Mouse (Mus musculus) liver, embryonic 12.5 days (tissue): ENCODE results near the gene Tnip1. TPM values are rescaled to one million over a fixed set of nuclear protein-coding genes. Genes with fewer than 3 reads are reported as not detected.

ENCODE experiments used
- ATAC-seq: fragments of 200-750 bp; cut with Nextera tagmentation; 2 replicates; pipeline ENCODE4 v1.8.0; 2017; ENCODE audit warnings: moderate number of reproducible peaks, mild to moderate bottlenecking, moderate library complexity
- H3K27ac ChIP-seq: fragments of 300-500 bp; sonication (generic); 2 replicates; pipeline ENCODE4 v1.5.1; 2016; ENCODE audit warnings: mild to moderate bottlenecking
- H3K27me3 ChIP-seq: fragments of 300-500 bp; sonication (generic); replicated peaks from 2 replicates; pipeline ENCODE4 v1.6.1; 2016; ENCODE audit warnings: mild to moderate bottlenecking, moderate library complexity
- H3K36me3 ChIP-seq: fragments of 300-500 bp; sonication (generic); 2 replicates; pipeline ENCODE4 v1.6.1; 2016; ENCODE audit warnings: mild to moderate bottlenecking, moderate library complexity
- H3K4me1 ChIP-seq: fragments of 300-500 bp; sonication (generic); 2 replicates; pipeline ENCODE4 v1.6.1; 2016
- H3K4me2 ChIP-seq: fragments of 300-500 bp; sonication (generic); 2 replicates; pipeline ENCODE4 v1.6.1; 2016; ENCODE audit warnings: mild to moderate bottlenecking, moderate library complexity
- H3K4me3 ChIP-seq: fragments of 300-500 bp; sonication (generic); 2 replicates; pipeline ENCODE4 v1.5.1; 2016; ENCODE audit warnings: mild to moderate bottlenecking, moderate library complexity
- H3K9ac ChIP-seq: fragments of 300-500 bp; sonication (generic); 2 replicates; pipeline ENCODE4 v1.6.1; 2016; ENCODE audit warnings: mild to moderate bottlenecking, moderate library complexity
- H3K9me3 ChIP-seq: fragments of 300-500 bp; sonication (generic); replicated peaks from 2 replicates; pipeline ENCODE4 v1.6.1; 2016; ENCODE audit warnings: mild to moderate bottlenecking, moderate library complexity
- WGBS: fragments of 180-500 bp; shearing (Covaris S2); methylation state at CpG from one replicate; pipeline ENCODE4 v1.1.7; 2016; ENCODE audit not compliant: insufficient replicate concordance; 5-methylcytosine and 5-hydroxymethylcytosine counted together
- polyA plus RNA-seq: library from polyadenylated mRNA; unstranded; fragments of >200 nt; fragmentation: Nextera tagmentation; extraction: Ambion mirVana; gene quantifications from 2 replicates; pipeline ENCODE4 v1.2.1, GENCODE M21; 2016

The Tnip1 gene
- 7.4 and 7.6 TPM in 2 replicates for polyA plus RNA-seq

- peaks cover 47% of the 10 kb centered on the region for H3K4me1 ChIP-seq
- no peak within 1 kb of the TSS for H3K9ac ChIP-seq
- no peak for ATAC-seq
- no peak within 1 kb of the TSS for H3K4me2 ChIP-seq
- no peaks in the 10 kb centered on the region for H3K36me3 ChIP-seq
- no peaks in the 10 kb centered on the region for H3K27me3 ChIP-seq
- no peak within 1 kb of the TSS for H3K4me3 ChIP-seq
- no peak within 1 kb of the TSS for H3K27ac ChIP-seq
- no peaks in the 10 kb centered on the region for H3K9me3 ChIP-seq
- 44% methylated on average over 6 of the region's 6 CpGs for WGBS
Observed at GRCm38 (mm10) chr11:54962810-54963209, at the start of gene Tnip1. Tnip1 (minus strand) TSS chr11:54962917.

DNA sequence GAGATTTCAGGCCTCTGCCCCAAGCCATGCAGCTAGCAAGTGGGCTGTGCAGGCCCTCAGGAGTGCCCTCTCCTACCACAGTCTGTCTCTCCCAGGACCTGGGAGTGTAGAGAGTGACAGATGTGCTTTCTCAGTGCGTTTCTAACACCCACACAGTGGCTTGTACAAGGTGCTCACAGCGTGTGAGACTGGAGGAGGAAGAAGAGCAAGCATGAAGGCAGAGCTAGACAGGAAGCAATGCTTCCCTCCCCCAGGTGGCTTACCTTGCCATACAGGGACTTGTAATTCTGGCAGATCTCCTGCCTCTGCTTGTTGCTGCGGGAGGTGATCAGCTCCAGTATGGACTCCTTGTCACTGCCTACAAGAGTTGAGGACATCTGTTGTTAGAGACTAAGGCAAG lies 48.7 kb upstream of the Tnip1 start:
- H3K4me1 ChIP-seq = peaks cover 8% of the 10 kb centered on the region; the same call in 1 of the 2 replicates
- no peak for ATAC-seq
- H3K27me3 ChIP-seq = no peaks in the 10 kb centered on the region
- H3K36me3 ChIP-seq = peaks cover 74% of the 10 kb centered on the region
- H3K27ac ChIP-seq = no peak overlapping the region
- H3K4me3 ChIP-seq = no peak overlapping the region
- no peak overlapping the region for H3K4me2 ChIP-seq
- no peaks in the 10 kb centered on the region for H3K9me3 ChIP-seq
- WGBS = 63% methylated on average over 3 of the region's 3 CpGs
- no peak overlapping the region for H3K9ac ChIP-seq

- no peak for ATAC-seq
- Histone ChIP-seq H3K27ac (no peak overlapping the region), H3K36me3 (peaks cover 64% of the 10 kb centered on the region), H3K27me3 (no peaks in the 10 kb centered on the region), H3K4me1 (no peaks in the 10 kb centered on the region), H3K9ac (no peak overlapping the region), H3K4me3 (no peak overlapping the region), H3K4me2 (no peak overlapping the region), H3K9me3 (no peaks in the 10 kb centered on the region)
- 27% methylated on average over 6 of the region's 6 CpGs for WGBS
Observed at GRCm38 (mm10) chr11:55008230-55008629, 45.5 kb upstream of the Tnip1 start.

DNA sequence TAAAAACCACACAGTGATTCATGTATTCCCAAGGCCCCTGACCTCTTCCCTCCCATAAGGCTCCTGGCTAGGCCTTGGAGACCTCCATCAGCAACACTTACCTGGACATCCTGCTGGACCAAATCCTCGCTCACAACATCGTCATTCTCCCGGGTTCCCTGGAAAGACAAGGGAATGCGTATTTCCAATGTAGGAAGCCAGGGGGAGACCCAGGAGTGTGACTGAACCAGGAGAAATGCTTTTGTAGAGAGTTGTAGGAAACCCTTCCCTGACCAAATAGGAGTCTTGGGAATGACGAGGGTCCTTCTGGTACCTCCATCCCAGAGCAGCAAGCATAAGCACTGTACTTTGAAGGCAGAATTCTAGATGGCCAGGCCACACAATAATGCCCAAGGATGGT lies 43.0 kb upstream of the Tnip1 start:
- no peak overlapping the region for H3K9ac ChIP-seq
- no peak overlapping the region for H3K4me3 ChIP-seq
- H3K36me3 ChIP-seq = peaks cover 61% of the 10 kb centered on the region
- no peak overlapping the region for H3K27ac ChIP-seq
- H3K4me1 ChIP-seq = no peaks in the 10 kb centered on the region
- no peak for ATAC-seq
- H3K4me2 ChIP-seq = no peak overlapping the region
- whole genome bisulfite sequencing = 73% methylated on average over 5 of the region's 5 CpGs
- H3K27me3 ChIP-seq = no peaks in the 10 kb centered on the region
- 0 out of 2 replicates have a peak, but pooled peaks cover 4% of the 10 kb centered on the region for H3K9me3 ChIP-seq

DNA sequence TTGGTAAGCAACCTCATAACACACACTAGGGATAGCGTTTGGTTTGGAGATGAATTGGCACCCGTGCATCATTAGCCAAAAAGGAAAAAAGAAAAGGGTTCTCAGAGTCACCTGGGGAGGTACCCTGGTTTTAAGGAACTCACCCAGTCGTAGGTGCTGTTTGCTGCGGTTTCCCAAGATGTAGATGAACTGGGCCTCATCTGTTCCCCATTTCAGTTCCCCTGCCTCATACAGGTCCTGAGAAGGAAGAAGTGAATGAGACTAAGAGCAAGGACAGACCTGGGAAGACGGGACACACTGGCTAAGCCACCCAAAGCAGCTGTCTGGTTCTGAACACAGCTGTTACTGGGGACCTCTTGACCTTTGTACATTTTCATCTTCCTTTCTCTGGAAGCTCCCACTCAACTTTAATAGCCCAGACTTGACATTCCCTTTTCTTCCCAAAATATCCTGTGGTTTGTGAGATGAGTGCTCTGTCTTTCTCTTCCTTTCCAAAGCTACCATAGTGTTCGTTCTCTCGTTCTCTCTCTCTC lies 42.3 kb upstream of the Tnip1 start:
- Histone ChIP-seq H3K27ac (no peak overlapping the region), H3K9ac (no peak overlapping the region), H3K4me2 (no peak overlapping the region), H3K4me3 (no peak overlapping the region), H3K27me3 (no peaks in the 10 kb centered on the region), H3K36me3 (peaks cover 57% of the 10 kb centered on the region), H3K9me3 (0 out of 2 replicates have a peak, but pooled peaks cover 4% of the 10 kb centered on the region), H3K4me1 (no peaks in the 10 kb centered on the region)
- ATAC-seq = no peak
- 58% methylated on average over 7 of the region's 7 CpGs for WGBS

GRCm38 (mm10) chr11:54998708-54999107 lies 36.0 kb upstream of the Tnip1 start:
- 0 out of 2 replicates have a peak, but pooled peaks cover 4% of the 10 kb centered on the region for H3K9me3 ChIP-seq
- H3K4me3 ChIP-seq = no peak overlapping the region
- H3K36me3 ChIP-seq = peaks cover 54% of the 10 kb centered on the region
- WGBS = 57% methylated on average over 2 of the region's 2 CpGs
- H3K4me2 ChIP-seq = no peak overlapping the region
- H3K4me1 ChIP-seq = no peaks in the 10 kb centered on the region
- no peak overlapping the region for H3K27ac ChIP-seq
- no peaks in the 10 kb centered on the region for H3K27me3 ChIP-seq
- no peak for ATAC-seq
- no peak overlapping the region for H3K9ac ChIP-seq

DNA sequence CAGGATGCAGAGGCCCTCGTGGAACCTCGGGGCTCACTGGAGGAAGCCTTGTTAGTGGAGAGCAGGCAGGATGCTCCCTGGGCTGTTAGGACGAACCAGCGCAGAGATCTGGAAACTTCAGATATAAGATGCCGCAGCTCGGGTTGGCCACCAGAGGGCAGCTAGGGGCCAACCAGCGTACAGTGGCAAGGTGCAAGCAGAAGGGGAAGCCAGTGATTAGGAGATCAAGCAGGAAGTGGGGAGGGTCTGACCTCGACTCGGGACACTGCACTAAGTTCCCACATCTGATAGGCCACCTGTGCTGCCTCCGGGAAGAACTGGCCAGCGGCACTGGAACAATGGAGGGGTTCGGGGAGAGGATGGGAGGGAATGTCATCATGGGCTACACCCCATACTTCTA lies 35.6 kb upstream of the Tnip1 start:
- 2% methylated on average over 11 of the region's 12 CpGs for WGBS
- Histone ChIP-seq H3K9ac (no peak overlapping the region), H3K27me3 (no peaks in the 10 kb centered on the region), H3K4me2 (no peak overlapping the region), H3K9me3 (0 out of 2 replicates have a peak, but pooled peaks cover 4% of the 10 kb centered on the region), H3K27ac (no peak overlapping the region), H3K36me3 (peaks cover 52% of the 10 kb centered on the region), H3K4me1 (no peaks in the 10 kb centered on the region), H3K4me3 (no peak overlapping the region)
- ATAC-seq = 0 out of 2 replicates have a peak, but pooled peaks have one; percentile 27

DNA sequence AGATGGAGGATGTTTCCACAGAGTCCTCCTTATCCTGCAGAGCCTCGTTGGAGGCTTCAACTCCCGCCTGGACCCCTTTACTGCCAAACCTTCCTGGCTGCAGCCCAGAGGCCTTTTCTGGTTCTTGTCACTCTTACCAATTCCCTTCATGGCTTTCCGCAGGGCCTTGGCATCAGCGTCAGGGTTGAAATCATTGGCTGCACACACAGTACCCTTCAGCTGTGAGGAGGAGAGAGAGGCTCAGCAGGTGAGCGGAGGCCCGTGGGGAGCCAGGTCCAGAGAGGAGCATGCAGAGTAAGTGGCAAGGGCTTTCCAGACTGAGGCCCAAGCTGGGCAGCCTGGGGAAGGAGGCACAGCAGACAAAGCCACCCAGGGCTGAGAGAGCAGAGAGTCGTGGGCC lies 33.5 kb upstream of the Tnip1 start:
- H3K27ac ChIP-seq = no peak overlapping the region
- H3K9me3 ChIP-seq = 0 out of 2 replicates have a peak, but pooled peaks cover 4% of the 10 kb centered on the region
- ATAC-seq = no peak
- H3K4me1 ChIP-seq = no peaks in the 10 kb centered on the region
- H3K4me3 ChIP-seq = no peak overlapping the region
- H3K9ac ChIP-seq = no peak overlapping the region
- WGBS = 72% methylated on average over 7 of the region's 7 CpGs
- H3K4me2 ChIP-seq = no peak overlapping the region
- peaks cover 49% of the 10 kb centered on the region for H3K36me3 ChIP-seq
- no peaks in the 10 kb centered on the region for H3K27me3 ChIP-seq

DNA sequence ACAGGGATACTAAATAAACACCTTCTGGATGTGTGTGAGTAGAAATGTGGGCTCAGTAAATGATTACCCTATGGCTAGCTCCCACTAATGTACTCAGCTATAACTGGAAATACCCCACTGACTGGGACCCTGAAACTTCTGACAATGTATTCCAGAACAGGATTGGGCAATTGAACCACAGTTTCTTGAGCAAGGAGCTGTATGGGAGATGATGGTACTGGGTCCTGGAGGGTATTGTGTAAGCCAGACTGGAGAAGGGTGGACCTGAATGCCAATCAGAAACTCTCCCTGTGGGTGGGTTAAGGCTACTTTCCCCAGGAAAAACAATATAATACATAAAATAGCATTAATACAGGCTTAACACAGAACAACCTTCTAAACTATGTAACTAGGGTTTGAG lies 27.2 kb upstream of the Tnip1 start:
- ATAC-seq = no peak
- H3K27me3 ChIP-seq = no peaks in the 10 kb centered on the region
- no peaks in the 10 kb centered on the region for H3K9me3 ChIP-seq
- no peak overlapping the region for H3K4me2 ChIP-seq
- peaks cover 44% of the 10 kb centered on the region for H3K36me3 ChIP-seq
- H3K27ac ChIP-seq = no peak overlapping the region
- H3K4me3 ChIP-seq = no peak overlapping the region
- no peak overlapping the region for H3K9ac ChIP-seq
- H3K4me1 ChIP-seq = no peaks in the 10 kb centered on the region

GRCm38 (mm10) chr11:54988754-54989349 lies 26.1 kb upstream of the Tnip1 start:
- no peak for ATAC-seq
- H3K27ac ChIP-seq = no peak overlapping the region
- no peaks in the 10 kb centered on the region for H3K4me1 ChIP-seq
- no peaks in the 10 kb centered on the region for H3K9me3 ChIP-seq
- H3K27me3 ChIP-seq = no peaks in the 10 kb centered on the region
- WGBS = 70% methylated on average over 8 of the region's 8 CpGs
- no peak overlapping the region for H3K4me3 ChIP-seq
- H3K36me3 ChIP-seq = peaks cover 36% of the 10 kb centered on the region
- no peak overlapping the region for H3K9ac ChIP-seq
- H3K4me2 ChIP-seq = no peak overlapping the region

- no peak overlapping the region for H3K27ac ChIP-seq
Observed at GRCm38 (mm10) chr11:54987974-54988373, 25.3 kb upstream of the Tnip1 start.

GRCm38 (mm10) chr11:54985086-54985485 lies 22.4 kb upstream of the Tnip1 start:
- no peak overlapping the region for H3K27ac ChIP-seq
- 62% methylated on average over 3 of the region's 3 CpGs for WGBS
- no peak for ATAC-seq
- H3K9me3 ChIP-seq = no peaks in the 10 kb centered on the region
- H3K4me2 ChIP-seq = no peak overlapping the region
- no peak overlapping the region for H3K9ac ChIP-seq
- H3K4me1 ChIP-seq = no peaks in the 10 kb centered on the region
- no peaks in the 10 kb centered on the region for H3K27me3 ChIP-seq
- H3K36me3 ChIP-seq = peaks cover 45% of the 10 kb centered on the region
- no peak overlapping the region for H3K4me3 ChIP-seq

More at GRCm38 (mm10) chr11:54987974-54988373, 25.3 kb upstream of the Tnip1 start:
- Histone ChIP-seq H3K4me2 (no peak overlapping the region), H3K4me1 (no peaks in the 10 kb centered on the region), H3K9ac (no peak overlapping the region), H3K36me3 (peaks cover 42% of the 10 kb centered on the region), H3K27me3 (no peaks in the 10 kb centered on the region), H3K9me3 (no peaks in the 10 kb centered on the region), H3K4me3 (no peak overlapping the region)
- ATAC-seq = no peak
- WGBS = 71% methylated on average over 1 of the region's 1 CpGs

DNA sequence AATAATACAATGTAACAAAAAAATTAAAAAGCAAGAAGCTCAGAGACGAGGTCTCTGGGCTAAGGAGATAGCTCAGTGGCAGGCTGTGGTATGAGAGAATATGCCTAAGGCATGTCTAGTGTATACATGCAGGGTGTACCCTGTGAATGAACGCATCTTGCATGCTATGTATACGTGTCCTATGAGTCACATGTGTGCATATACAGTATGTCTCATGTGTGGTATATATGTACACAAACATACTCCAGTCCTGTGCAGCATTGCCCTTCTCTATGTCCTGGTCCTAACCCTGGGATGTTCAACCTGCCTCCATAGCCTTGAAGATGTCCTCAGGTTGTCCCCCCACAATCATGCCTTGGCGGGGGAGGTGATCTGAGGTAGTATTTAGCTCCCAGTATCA lies 21.9 kb upstream of the Tnip1 start:
- WGBS = 47% methylated on average over 4 of the region's 4 CpGs
- Histone ChIP-seq H3K9ac (no peak overlapping the region), H3K4me2 (no peak overlapping the region), H3K9me3 (no peaks in the 10 kb centered on the region), H3K36me3 (peaks cover 45% of the 10 kb centered on the region), H3K4me3 (no peak overlapping the region), H3K27ac (no peak overlapping the region), H3K4me1 (no peaks in the 10 kb centered on the region), H3K27me3 (no peaks in the 10 kb centered on the region)
- ATAC-seq = no peak
